Mouse (Mus musculus): ENCODE measurements at regions not wholly inside any gene's neighbourhood (a gene's known extent, or its start where the extent isn't known, plus 50 kb on each side); places are given as distances from the start of the nearest gene placed in this dataset.

DNA sequence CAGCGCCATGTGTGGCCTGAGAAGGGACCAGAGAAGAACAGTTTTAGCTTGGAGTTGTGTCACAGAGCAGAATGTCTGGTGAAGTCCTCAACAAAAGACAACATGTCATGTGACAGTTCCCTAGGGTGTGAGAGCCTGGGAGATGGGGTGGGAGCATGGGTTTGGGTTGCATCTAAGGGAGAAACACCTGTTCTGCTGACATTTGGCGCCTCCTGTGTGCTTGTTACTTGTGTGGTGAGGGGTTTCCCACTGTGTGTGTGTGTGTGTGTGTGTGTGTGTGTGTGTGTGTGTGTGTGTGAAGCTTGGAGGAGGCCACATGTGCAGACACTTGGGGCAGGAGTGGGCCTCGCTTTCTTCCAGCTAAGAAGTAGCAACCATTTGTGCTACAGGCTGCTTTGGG, 228.5 kb downstream of the Mex3b start:
- WGBS (ENCODE audit: insufficient replicate concordance) = 65% methylated on average over 3 of the region's 3 CpGs
- Histone ChIP-seq H3K4me1 (ENCODE audit: control insufficient read depth, low read depth, low read length) (no peaks in the 10 kb centered on the region), H3K9ac (ENCODE audit: low read depth, low read length) (no peak overlapping the region)

GRCm38 (mm10) chr7:83104426-83104825, 237.3 kb downstream of the Mex3b start:
- H3K4me1 ChIP-seq (ENCODE audit: control insufficient read depth, low read depth, low read length) = no peaks in the 10 kb centered on the region
- H3K27ac ChIP-seq (ENCODE audit: low read length) = no peak overlapping the region
- no peak overlapping the region for H3K9ac ChIP-seq (ENCODE audit: low read depth, low read length)
- no peak overlapping the region for H3K4me3 ChIP-seq (ENCODE audit: low read depth, low read length)
- H3K4me2 ChIP-seq (ENCODE audit: low read depth, low read length) = no peak overlapping the region
- ATAC-seq (ENCODE audit: low read depth) = no peak
- H3K27me3 ChIP-seq (ENCODE audit: control insufficient read depth, insufficient read depth, low read depth, low read length) = no peaks in the 10 kb centered on the region
- no peaks in the 10 kb centered on the region for H3K9me3 ChIP-seq (replicated peaks; ENCODE audit: control insufficient read depth, low read length)
- no peaks in the 10 kb centered on the region for H3K36me3 ChIP-seq (ENCODE audit: control insufficient read depth, insufficient read depth)
- 54% methylated on average over 1 of the region's 1 CpGs for WGBS (ENCODE audit: insufficient replicate concordance)

More for the DNA sequence above, 228.5 kb downstream of the Mex3b start:
- H3K9me3 ChIP-seq (replicated peaks; ENCODE audit: control insufficient read depth, low read length) = no peaks in the 10 kb centered on the region
- no peak for ATAC-seq (ENCODE audit: low read depth)
- H3K4me3 ChIP-seq (ENCODE audit: low read depth, low read length) = no peak overlapping the region
- no peaks in the 10 kb centered on the region for H3K36me3 ChIP-seq (ENCODE audit: control insufficient read depth, insufficient read depth)
- no peaks in the 10 kb centered on the region for H3K27me3 ChIP-seq (ENCODE audit: control insufficient read depth, insufficient read depth, low read depth, low read length)
- no peak overlapping the region for H3K4me2 ChIP-seq (ENCODE audit: low read depth, low read length)
- no peak overlapping the region for H3K27ac ChIP-seq (ENCODE audit: low read length)

- Histone ChIP-seq H3K4me3 (ENCODE audit: low read depth, low read length) (no peak overlapping the region), H3K9ac (ENCODE audit: low read depth, low read length) (no peak overlapping the region), H3K27ac (ENCODE audit: low read length) (no peak overlapping the region), H3K9me3 (replicated peaks; ENCODE audit: control insufficient read depth, low read length) (no peaks in the 10 kb centered on the region), H3K36me3 (ENCODE audit: control insufficient read depth, insufficient read depth) (no peaks in the 10 kb centered on the region), H3K4me1 (ENCODE audit: control insufficient read depth, low read depth, low read length) (no peaks in the 10 kb centered on the region), H3K4me2 (ENCODE audit: low read depth, low read length) (no peak overlapping the region), H3K27me3 (ENCODE audit: control insufficient read depth, insufficient read depth, low read depth, low read length) (no peaks in the 10 kb centered on the region)
- ATAC-seq (ENCODE audit: low read depth) = no peak
Observed at GRCm38 (mm10) chr7:83105672-83106071, 238.5 kb downstream of the Mex3b start.

- no peak for ATAC-seq (ENCODE audit: low read depth)
- Histone ChIP-seq H3K36me3 (ENCODE audit: control insufficient read depth, insufficient read depth) (no peaks in the 10 kb centered on the region), H3K9me3 (replicated peaks; ENCODE audit: control insufficient read depth, low read length) (no peaks in the 10 kb centered on the region), H3K27ac (ENCODE audit: low read length) (no peak overlapping the region), H3K4me3 (ENCODE audit: low read depth, low read length) (no peak overlapping the region), H3K27me3 (ENCODE audit: control insufficient read depth, insufficient read depth, low read depth, low read length) (no peaks in the 10 kb centered on the region), H3K4me1 (ENCODE audit: control insufficient read depth, low read depth, low read length) (no peaks in the 10 kb centered on the region), H3K4me2 (ENCODE audit: low read depth, low read length) (no peak overlapping the region), H3K9ac (ENCODE audit: low read depth, low read length) (no peak overlapping the region)
- 76% methylated on average over 6 of the region's 6 CpGs for WGBS (ENCODE audit: insufficient replicate concordance)
Observed at GRCm38 (mm10) chr7:83111217-83111823, 244.2 kb downstream of the Mex3b start.

DNA sequence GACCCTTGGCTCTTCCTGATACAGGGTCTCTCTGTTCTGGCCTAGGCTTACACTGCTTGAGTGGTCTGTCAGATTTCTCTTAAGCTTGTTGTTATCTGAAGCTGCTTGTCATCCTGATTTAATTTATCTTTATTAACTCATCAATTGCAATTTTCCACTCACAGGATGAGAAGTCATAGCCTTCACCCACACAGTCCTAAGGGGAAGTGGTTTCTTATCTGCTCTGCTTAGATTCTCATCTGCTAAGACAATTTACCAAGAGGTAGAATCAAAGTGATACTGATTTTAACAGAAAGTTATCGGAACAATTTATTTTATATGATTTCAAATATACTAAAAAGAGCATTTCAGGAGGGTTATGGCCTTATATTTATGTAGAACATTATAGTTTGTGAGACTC, 249.4 kb downstream of the Mex3b start:
- Histone ChIP-seq H3K36me3 (ENCODE audit: control insufficient read depth, insufficient read depth) (no peaks in the 10 kb centered on the region), H3K27me3 (ENCODE audit: control insufficient read depth, insufficient read depth, low read depth, low read length) (no peaks in the 10 kb centered on the region), H3K4me2 (ENCODE audit: low read depth, low read length) (no peak overlapping the region), H3K9ac (ENCODE audit: low read depth, low read length) (no peak overlapping the region), H3K27ac (ENCODE audit: low read length) (no peak overlapping the region), H3K4me3 (ENCODE audit: low read depth, low read length) (no peak overlapping the region), H3K9me3 (replicated peaks; ENCODE audit: control insufficient read depth, low read length) (no peaks in the 10 kb centered on the region), H3K4me1 (ENCODE audit: control insufficient read depth, low read depth, low read length) (no peaks in the 10 kb centered on the region)
- no peak for ATAC-seq (ENCODE audit: low read depth)
- WGBS (ENCODE audit: insufficient replicate concordance) = 41% methylated on average over 1 of the region's 1 CpGs

- Histone ChIP-seq H3K4me2 (ENCODE audit: low read depth, low read length) (no peak overlapping the region), H3K9ac (ENCODE audit: low read depth, low read length) (no peak overlapping the region), H3K36me3 (ENCODE audit: control insufficient read depth, insufficient read depth) (no peaks in the 10 kb centered on the region), H3K4me1 (ENCODE audit: control insufficient read depth, low read depth, low read length) (no peaks in the 10 kb centered on the region), H3K27me3 (ENCODE audit: control insufficient read depth, insufficient read depth, low read depth, low read length) (no peaks in the 10 kb centered on the region), H3K9me3 (replicated peaks; ENCODE audit: control insufficient read depth, low read length) (no peaks in the 10 kb centered on the region), H3K27ac (ENCODE audit: low read length) (no peak overlapping the region), H3K4me3 (ENCODE audit: low read depth, low read length) (no peak overlapping the region)
- WGBS (ENCODE audit: insufficient replicate concordance) = 54% methylated on average over 3 of the region's 3 CpGs
- no peak for ATAC-seq (ENCODE audit: low read depth)
Observed at GRCm38 (mm10) chr7:83117065-83117464, 249.9 kb downstream of the Mex3b start.

DNA sequence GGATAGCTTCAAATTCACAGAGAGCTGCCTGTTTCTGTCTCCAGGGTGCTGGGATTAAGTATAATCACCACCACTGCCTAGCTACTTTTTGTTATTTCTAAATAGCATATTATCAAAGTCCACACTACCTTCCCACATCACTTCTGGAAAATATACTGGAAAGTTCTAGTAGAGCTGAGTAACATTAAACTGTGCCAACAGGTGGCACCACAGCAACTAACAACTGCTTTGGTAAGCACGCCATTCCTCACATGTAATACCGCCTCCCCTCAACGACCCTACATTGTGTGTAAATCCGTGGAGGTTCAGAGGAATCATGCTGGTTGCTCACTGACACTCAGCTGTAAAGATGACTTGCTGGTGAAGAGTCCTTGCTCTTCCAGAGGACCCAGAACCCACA, 259.1 kb downstream of the Mex3b start:
- 59% methylated on average over 4 of the region's 4 CpGs for WGBS (ENCODE audit: insufficient replicate concordance)
- no peaks in the 10 kb centered on the region for H3K9me3 ChIP-seq (replicated peaks; ENCODE audit: control insufficient read depth, low read length)

GRCm38 (mm10) chr7:83140216-83140615, 273.1 kb downstream of the Mex3b start:
- H3K4me1 ChIP-seq (ENCODE audit: control insufficient read depth, low read depth, low read length) = no peaks in the 10 kb centered on the region
- H3K4me3 ChIP-seq (ENCODE audit: low read depth, low read length) = no peak overlapping the region
- no peak for ATAC-seq (ENCODE audit: low read depth)
- H3K27ac ChIP-seq (ENCODE audit: low read length) = no peak overlapping the region
- 60% methylated on average over 4 of the region's 4 CpGs for WGBS (ENCODE audit: insufficient replicate concordance)
- no peak overlapping the region for H3K4me2 ChIP-seq (ENCODE audit: low read depth, low read length)
- H3K36me3 ChIP-seq (ENCODE audit: control insufficient read depth, insufficient read depth) = no peaks in the 10 kb centered on the region
- no peaks in the 10 kb centered on the region for H3K9me3 ChIP-seq (replicated peaks; ENCODE audit: control insufficient read depth, low read length)
- no peaks in the 10 kb centered on the region for H3K27me3 ChIP-seq (ENCODE audit: control insufficient read depth, insufficient read depth, low read depth, low read length)
- H3K9ac ChIP-seq (ENCODE audit: low read depth, low read length) = no peak overlapping the region

More for the DNA sequence above, 259.1 kb downstream of the Mex3b start:
- no peak overlapping the region for H3K9ac ChIP-seq (ENCODE audit: low read depth, low read length)
- H3K4me2 ChIP-seq (ENCODE audit: low read depth, low read length) = no peak overlapping the region
- H3K4me1 ChIP-seq (ENCODE audit: control insufficient read depth, low read depth, low read length) = no peaks in the 10 kb centered on the region
- no peak overlapping the region for H3K4me3 ChIP-seq (ENCODE audit: low read depth, low read length)
- H3K27me3 ChIP-seq (ENCODE audit: control insufficient read depth, insufficient read depth, low read depth, low read length) = no peaks in the 10 kb centered on the region
- H3K27ac ChIP-seq (ENCODE audit: low read length) = no peak overlapping the region
- no peaks in the 10 kb centered on the region for H3K36me3 ChIP-seq (ENCODE audit: control insufficient read depth, insufficient read depth)
- ATAC-seq (ENCODE audit: low read depth) = no peak

DNA sequence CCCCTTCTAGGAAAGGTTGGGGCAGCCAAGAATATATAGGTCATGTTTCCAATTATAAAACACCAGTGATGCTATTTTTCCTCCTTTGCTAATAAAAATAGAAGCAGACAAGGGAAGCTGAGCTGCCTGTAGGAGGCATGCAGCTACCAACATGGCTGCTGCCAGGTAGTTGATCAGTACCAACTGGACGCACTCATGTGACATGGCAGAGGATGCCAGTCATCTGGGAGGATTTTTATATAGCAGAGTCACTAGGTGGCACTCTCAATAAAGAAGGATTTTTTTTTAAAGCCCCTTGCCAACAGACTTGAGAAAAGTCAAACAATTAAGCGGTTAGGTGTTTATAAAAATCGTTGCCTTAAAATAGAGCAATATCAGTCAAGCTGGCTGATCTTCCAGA, 273.5 kb downstream of the Mex3b start:
- ATAC-seq (ENCODE audit: low read depth) = no peak
- H3K4me1 ChIP-seq (ENCODE audit: control insufficient read depth, low read depth, low read length) = no peaks in the 10 kb centered on the region
- H3K9me3 ChIP-seq (replicated peaks; ENCODE audit: control insufficient read depth, low read length) = no peaks in the 10 kb centered on the region
- H3K4me2 ChIP-seq (ENCODE audit: low read depth, low read length) = no peak overlapping the region
- WGBS (ENCODE audit: insufficient replicate concordance) = 66% methylated on average over 3 of the region's 3 CpGs
- no peak overlapping the region for H3K27ac ChIP-seq (ENCODE audit: low read length)
- H3K9ac ChIP-seq (ENCODE audit: low read depth, low read length) = no peak overlapping the region
- H3K36me3 ChIP-seq (ENCODE audit: control insufficient read depth, insufficient read depth) = no peaks in the 10 kb centered on the region
- H3K27me3 ChIP-seq (ENCODE audit: control insufficient read depth, insufficient read depth, low read depth, low read length) = no peaks in the 10 kb centered on the region
- H3K4me3 ChIP-seq (ENCODE audit: low read depth, low read length) = no peak overlapping the region

Data from liver, embryonic 16.5 days (tissue).